ENCODE assay signal across 20 mouse cellular contexts in the genomic region with DNA sequence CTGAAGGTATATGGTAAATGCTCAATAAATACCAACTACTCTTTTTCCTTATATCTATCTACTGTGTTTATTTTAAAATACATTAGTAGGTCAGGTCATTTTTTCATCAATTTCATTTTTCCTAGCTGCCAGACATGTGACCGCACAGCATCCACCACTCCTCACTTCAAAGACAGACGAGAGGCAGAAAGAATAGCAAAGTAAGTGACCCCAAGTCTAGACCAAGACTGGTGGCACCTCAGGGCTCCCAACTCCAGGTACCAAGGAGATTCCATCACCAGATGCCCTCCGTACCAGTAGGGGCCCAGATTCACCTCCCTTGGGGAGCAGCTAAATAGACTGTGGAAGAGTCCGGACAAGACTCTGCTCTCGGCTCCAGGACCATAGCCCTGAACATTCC. TPM values are rescaled to one million over a fixed set of nuclear protein-coding genes. Genes with fewer than 3 reads are reported as not detected.
"Had no signal": no experiment of that assay in that cellular context is flagged by ENCODE, and none has a peak within 500 bp of the region (broad histone marks: within the 10 kb centered on the region; RNA-seq: fewer than 3 reads in every experiment).

No protein-coding gene starts in this region.

- H3K4me2 ChIP-seq: neural tube, embryonic 15.5 days; stomach, embryonic 15.5 days had no signal

- H3K9me3 ChIP-seq: neural tube, embryonic 15.5 days; stomach, embryonic 15.5 days had no signal

- H3K27me3 ChIP-seq: neural tube, embryonic 15.5 days; stomach, embryonic 15.5 days had no signal

- DNase-seq: retina, postnatal 1 day; right cerebral cortex, adult 18-20 months; right cerebral cortex, postnatal 14 days; right cerebral cortex, postnatal 25 days; right cerebral cortex, postnatal 4 days; spleen, adult 18-20 months; thymus, adult 18-20 months; thymus, adult 2 months; thymus, postnatal 14 days; thymus, postnatal 25 days; thymus, postnatal 36 days; thymus, postnatal 4 days had no signal

- H3K27ac ChIP-seq: stomach, embryonic 15.5 days; stomach, postnatal 0 days had no signal

- H3K4me3 ChIP-seq: neural tube, embryonic 15.5 days; stomach, embryonic 15.5 days had no signal

- H3K9ac ChIP-seq: neural tube, embryonic 15.5 days; stomach, embryonic 15.5 days had no signal

RNA-seq across cellular contexts. Expression of gene 4931409K22Rik, which starts 37.7 kb away (rescaled TPM):
- total RNA-seq: neutrophil, adult 5-6 weeks had no signal
- polyA plus RNA-seq: small intestine, adult 2 months; spleen, adult 2 months; stomach, postnatal 0 days; thymus, adult 2 months; thymus, postnatal 0 days; urinary bladder, adult 2 months had no signal

RNA-seq across cellular contexts. Expression of gene Asb10, which starts 53.6 kb away (rescaled TPM):
- total RNA-seq: neutrophil, adult 5-6 weeks had no signal
